Mouse (Mus musculus) ZHBTc4 (cell line): ENCODE measurements at regions not wholly inside any gene's neighbourhood (a gene's known extent, or its start where the extent isn't known, plus 50 kb on each side); places are given as distances from the start of the nearest gene placed in this dataset.

Experiments used
- DNase-seq: peaks from one replicate; pipeline ENCODE4 v3.0.0-alpha.2; 2011; ENCODE audit warnings: low read depth, low spot score

DNA sequence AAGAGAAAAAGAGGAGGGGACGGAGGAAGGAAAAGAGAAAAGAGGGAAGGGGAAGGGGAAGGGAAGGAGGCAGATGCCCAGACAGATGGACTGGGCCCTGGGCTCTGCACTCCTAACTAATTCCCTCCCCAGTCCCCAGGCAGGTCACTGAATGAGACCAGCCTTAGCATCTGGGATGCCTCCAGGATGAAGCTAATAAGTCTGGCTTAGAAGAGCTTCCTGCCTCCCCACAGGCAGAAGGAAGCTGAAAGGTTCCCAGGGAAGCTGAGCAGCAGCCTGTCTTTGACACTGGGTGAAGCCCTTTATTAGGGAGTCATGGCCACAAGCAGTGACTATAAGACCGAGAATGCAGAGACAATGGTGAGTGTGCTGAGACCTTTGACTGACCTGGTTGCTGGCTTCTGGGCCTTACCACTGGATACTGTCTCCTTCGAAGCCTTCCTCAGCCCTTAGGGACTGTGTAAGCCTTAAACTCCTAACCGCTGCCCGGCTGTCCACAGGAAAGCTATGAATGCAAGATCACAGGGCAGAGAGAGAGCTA is 76.7 kb upstream of the Bod1 start:
- DNase-seq: no peak

DNA sequence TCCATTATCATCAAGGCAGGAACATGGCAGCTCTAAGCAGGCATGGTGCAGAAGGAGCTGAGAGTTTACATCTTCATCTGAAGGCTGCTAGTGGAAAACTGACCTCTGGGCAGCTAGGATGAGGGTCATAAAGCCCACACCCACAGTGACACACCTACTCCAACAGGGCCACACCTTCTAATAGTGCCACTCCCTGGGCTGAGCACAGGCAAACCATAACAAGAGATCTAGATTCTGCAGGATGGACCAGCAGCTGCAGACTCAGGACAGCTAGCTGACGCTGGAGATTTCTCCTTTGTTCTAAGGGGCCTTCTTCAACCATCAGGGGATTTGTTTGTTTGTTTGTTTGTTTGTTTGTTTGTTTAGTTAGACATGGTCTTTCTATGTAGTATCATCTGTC is 79.6 kb upstream of the Bod1 start:
- DNase-seq: peak; percentile 23

DNA sequence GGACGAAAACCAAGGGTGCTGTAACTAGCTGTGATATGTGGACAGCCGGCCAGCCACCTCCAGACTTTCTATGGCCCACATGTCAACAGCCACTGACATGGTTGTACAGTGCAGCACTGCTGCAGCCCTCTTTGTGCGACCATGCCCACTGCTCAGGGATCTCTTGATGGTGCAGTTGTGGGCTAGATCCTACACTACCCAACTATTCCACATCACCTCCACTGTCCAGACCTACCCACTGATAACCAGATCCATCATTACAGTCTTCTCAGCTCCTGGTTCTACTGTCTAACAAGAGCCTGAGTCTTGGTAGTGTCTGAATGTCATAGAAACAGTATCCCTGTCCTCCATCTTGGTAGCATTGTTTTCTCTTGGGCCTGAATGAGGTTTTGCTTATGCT is 81.5 kb upstream of the Bod1 start:
- DNase-seq: no peak

DNA sequence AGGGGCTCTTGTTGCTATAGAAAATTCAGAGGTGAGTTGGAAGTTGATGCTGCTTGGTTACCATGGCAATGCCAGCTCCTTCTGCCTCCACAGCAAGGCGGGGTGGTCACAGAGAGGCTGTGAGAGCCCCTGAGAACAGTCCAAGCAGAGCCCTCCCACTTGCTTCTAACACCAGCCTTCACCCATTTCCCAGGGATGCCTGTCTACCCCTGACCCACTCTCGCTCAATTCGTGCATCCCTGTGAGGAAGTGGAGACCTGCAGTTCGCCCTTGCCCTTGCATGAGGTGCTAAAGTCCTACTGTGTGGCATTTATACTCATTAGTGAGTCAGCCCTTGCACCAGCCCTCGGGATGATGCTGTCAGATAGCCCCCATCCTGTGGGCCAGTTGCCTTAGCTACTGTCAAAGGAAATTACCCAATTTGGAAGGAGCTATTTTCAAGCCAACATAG is 82.1 kb upstream of the Bod1 start:
- DNase-seq: no peak

DNA sequence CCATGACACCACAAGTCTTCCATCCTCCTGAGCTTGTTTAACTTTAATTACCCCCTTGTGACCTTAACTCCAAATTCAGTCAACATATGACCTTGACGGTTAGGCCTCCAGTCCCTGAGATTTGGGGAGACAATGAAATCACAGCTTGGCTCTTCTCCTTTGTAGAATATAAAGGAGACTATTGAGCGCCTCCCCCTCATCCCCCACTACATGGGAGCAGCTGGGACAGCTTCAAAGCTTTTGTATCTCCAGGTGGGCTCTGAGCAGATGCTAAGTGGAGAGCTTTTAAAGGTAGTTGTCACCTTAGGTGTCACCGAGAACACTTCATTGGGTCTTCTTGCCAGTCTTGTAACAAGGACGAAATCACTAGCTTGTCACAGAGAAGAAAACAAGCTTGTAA is 82.7 kb upstream of the Bod1 start:
- peak; percentile 65 for DNase-seq

DNA sequence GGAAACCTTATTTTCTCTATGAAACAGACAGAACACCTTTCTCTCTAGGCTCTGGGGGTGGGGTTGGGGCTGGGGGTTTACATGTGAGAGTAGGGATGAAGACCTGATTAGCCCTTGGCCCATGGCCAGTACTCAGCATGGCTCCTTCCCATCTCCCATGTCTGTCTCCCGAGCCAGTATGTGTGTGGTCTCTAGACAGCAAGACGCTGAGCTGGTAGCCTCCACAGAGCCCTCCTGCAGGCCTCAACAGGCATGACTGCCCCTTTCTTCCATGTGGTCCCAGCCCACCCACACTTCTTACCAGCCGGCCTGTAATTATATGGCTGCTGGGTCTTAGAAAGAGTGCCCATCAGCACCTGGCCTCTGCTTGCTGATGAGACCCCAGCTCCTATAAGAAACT is 84.2 kb upstream of the Bod1 start:
- DNase-seq: no peak

DNA sequence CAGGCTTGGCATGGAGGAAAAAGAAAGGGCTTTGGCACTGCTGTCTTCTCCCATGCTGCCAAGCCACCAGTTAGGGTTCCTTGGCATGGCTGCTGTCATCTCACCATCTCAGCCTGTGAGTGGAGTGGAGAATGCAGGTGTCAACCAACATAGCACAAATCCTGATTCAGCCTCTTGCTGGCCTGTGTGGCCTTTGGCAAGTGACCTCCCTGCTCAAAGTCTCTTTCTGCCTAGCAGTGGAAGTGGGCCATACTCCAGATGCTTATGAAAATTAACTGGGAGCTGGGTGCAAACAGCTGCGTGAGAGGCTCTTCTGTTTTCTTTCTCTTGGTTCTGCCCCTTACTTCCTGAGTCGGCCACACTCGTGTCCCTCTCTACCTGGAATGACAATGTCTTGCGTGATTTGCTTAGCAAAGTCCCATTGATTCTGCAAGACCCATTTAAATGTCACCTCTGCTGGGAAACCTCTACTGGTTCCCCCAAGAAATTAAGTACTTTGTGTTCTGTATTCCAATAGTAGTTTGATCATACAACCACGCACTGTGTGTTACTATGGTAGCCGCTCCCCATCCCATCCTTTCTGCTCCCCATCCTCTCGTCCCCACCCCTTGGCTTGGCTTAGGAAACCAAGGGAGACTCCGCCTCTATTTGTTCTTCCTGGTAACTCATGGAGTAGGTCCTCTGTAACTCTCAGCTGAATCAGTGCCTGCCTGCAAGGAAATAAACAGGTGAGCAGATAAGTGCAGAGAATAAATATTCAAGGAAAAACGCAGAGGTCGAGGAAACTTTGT is 84.9 kb upstream of the Bod1 start:
- DNase-seq: no peak

DNA sequence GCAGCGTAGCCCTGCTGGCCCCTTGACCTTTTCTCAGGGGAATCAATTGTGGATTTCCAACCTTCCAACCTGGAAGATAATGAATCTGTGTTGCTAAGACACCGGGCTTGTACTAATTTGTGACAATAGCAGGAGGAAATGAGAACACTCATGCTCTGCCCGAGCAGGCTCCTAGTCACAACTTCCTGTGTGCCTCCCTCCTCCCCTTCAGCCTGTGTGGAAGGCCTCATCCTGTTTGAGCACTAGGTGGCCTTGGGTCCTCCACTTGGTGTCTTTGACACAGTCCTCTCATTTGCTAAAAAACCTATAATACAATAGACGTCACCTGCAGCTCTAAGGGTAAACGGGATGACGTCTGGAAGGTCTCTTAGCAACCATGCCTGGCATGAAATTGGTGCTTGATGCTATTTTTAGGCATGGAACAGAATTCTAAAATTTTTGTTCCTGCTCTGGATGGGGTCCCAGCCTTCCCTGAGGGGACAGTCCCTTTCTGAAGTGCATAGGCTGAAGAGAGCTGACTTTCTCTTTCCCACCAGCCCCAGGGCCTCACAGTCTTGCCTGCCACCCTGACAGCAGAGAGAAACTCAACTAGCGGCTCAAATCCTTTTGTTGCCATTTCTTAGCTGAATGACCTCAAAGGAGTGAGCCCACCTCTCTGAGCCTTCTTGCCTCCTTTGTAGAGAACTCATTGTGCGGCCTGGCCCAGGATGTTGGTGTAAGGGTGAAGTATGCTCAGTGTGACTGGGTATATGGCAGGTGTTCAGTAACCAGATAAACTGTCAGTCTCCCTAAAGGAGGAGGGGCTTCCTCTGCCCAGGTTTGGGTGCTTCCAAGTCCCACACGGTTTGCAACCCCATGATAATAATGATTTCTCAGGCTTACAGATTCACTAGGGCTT is 88.4 kb upstream of the Bod1 start:
- no peak for DNase-seq

DNA sequence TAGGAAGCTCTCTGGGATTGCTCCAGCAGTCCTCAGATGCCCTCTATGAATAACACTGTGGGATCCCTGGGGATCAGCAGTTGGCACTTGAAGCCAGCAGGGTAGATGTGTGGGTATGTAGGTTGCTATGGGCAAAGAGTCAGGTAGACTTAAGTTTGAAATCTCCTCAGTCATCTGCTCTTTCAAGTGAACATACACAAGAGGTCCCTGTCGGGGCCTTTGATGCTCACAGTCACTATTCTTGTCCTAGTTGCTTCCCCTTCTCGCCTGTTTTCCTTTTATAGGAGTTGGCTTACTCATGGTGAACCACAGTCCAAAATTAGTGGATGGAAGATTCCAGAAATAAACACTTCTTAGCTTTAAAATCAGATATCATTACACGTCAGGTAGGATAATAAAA is 92.2 kb upstream of the Bod1 start:
- DNase-seq: no peak

DNA sequence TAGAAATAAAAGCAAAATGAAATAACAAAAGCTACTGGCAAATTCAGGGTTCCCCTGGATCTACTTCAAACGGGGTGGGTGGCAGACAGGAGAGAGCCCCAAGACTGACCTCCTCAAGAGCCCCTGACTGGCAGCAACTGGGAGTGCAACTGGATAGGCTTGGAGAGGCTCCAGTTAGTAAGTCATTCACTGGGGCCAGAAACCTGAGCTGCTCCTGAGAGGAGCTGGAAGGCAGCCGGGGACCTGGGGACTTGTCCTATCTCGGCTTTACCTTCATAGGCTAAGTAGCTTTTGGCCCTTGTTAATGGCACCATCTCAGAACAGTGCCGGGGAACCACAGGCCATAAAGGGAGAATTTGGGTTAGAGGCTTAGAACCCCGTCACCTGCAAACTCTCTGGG is 94.6 kb upstream of the Bod1 start:
- DNase-seq: no peak

DNA sequence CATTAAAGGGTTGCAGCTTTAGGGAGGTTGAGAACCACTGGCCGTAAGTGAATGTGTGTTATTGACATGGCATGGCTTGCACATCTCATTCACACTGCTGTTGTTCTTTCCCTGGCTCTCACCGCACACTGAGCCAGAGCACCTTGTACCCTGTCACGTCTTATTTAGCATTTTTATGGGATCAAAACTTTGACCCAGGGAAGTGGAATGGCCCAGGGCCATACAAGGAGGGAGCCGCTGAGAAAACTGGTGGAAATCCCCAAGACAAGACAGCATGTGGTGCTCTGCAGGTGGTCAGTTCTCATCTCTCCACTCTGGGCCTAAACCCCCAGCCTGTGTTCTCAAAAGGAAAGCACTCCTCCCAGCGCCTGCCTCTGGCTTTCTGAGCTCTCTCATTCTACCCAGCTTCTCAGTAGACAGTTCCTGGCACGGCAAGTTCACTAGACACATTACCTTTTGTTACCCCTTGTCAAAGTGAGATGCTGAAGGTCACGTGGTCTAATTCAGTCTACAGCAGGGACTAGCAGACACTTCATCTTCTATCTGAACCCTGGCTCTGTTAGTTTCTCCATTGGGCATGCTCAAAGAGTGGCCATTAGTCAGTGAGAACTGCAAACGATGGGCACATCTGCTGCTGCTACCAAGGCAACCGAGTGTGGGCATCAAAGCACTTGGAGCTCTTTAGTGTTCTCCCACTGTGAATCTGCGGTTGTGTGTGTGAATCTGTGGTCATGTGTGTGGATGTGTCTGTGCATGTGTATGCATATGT is 96.2 kb upstream of the Bod1 start:
- peak; percentile 28 for DNase-seq

DNA sequence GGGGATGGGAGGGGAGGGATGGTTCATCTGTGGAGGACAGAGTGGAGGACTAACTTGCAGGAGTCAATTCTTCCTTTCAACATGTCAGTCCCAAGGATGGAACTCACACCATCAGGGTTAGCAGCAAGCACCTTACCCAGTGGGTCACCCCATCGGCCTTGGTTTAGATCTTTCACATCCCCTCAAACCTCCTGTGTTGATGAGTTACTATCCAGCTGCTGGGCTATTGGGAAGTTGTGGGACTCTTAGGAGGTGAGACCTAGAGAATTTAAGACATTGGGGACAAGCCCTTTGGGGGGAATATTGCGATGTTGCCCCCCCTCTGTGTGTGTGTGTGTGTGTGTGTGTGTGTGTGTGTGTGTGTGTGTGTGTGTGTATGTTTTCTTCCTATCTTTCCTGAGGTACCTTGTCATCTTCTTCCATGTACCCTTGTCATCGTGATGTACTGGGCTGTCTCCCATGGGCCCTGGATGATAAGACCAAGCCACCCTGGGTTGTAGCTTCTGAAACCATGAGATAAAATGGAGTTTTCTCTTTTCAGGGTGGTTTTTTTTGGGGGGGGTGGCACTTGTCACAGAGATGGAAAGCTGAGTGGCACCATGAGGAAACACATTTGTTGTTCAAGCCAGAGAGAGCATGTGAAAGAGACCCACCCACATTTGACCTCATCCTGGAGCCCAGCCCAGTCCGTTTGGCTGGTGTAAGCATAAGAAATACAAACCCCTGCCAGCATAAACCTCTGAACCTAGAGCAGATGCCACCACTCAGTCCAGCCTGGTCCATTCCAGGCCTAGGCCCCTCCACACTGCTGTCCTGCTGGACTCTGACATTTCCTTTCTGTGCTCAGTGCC is 98.3 kb upstream of the Bod1 start:
- DNase-seq: no peak

DNA sequence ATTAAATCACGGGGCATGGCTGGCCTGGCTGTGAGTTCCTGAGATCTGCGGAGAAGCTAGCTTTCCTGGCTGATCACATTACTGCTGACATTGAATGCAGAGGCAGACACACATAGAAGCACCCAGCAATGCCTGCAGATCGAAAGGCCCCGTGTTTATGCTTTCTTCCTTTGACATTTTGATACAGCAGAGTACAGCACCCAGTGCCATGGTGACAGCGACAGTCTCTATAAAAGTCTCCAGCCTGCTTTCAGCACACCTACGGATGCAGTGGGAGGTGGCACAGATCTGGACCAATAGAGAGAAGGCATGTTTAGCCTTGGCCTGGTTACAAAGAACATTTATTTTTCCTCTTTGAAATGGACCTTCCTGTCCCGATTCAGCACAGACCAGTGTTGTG is 99.2 kb upstream of the Bod1 start:
- peak; percentile 59 for DNase-seq

DNA sequence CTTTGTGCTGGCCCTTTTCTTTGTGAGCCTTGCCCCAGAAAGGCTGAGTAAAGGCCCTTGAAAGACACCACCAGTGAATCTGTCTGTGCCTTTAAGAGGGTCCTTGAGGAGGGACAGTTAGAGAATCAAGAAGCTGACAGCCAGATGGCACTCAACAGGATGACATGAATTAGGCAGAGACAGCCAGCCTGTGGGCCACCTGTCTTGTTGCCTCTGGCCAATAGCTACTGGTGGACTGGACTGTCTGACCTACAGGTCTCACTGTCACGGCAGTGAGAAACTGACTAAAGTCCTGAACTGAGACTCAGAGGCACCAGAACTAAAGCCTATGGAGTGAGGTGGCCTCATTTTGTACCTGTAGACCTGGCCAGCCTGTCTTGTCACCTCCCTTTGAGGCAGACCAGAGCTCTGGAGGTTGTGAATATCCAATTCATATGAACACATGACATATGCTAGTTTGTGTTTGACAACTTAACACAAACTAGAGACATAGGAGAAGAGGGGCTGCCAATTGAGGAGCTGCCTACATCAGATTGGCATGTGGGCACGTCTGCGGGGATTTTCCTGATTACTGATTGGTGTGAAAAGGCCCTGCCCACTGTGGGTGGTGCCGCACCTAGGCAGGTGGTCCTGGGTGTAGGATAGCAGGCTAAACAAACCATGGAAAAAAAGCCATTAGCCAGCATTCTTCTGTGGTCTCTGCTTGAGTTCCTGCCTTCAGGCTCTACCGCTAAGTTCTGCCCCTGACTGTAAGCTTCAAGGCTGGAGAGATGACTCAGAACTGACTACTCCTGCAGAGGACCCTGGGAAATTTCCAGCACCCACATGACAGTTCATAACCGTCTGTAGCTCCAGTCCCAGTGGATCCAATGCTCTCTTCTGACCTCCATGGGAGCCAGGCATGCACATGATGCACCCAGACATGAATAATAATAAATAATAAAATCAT is 100.1 kb upstream of the Bod1 start:
- no peak for DNase-seq

DNA sequence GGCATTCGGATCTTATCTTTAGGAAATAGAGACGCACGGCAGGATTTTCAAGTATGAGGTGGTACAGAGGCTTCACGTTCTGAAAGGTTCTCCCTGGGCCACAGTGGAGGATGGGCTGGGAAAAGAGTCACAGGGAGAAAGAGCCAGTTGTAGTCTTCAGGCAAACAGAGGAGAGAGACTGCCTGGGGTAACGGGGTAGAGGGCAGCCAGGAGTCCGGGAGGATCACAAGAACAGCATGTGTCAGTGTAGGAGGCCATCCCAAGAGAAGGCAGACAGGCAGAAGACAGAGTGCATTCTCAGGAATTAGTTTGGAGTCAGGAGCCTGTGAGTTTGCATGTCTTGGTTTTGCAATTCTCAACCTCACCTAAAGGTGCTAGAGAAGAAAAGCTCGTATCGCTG is 94.5 kb upstream of the Cpeb4 start:
- DNase-seq: no peak

DNA sequence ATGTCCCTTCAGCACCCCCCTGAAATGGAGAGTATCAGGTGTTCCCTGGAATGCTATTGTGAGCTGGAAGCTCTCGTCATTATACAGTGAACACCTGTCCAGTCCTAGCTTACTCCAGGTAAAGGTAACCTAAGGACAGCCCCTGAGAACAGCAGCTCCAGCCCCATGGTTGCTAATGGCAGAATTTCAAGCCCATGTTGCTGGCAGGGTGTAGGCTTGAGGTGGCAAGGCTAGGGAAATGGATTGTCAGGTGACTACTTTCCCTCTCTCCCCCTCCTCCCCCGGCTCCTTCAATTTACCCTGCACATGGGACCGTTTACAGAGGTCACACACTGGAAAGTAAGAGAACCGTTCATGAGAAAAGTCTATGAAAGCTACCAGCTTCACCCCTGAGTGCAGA is 93.2 kb upstream of the Cpeb4 start:
- no peak for DNase-seq

DNA sequence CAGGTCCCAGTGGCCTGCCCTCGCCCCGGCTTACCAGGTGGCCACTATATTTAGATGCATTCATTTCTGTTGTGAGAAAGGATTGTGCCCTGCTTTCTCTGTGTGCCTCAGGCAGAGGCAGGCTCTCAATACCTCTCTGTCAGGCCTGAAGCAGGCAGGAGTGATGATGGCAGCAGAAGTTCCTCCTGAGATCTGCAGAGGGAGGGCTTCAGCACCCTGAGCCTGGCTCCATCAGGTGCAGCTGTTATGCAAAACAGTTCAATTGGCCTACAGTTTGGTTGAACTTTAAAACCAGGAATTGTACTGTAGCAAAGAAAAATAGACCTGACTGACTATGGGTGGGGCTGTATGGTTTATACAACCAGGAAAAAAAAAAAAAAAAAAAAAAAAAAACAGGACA is 92.7 kb upstream of the Cpeb4 start:
- no peak for DNase-seq

DNA sequence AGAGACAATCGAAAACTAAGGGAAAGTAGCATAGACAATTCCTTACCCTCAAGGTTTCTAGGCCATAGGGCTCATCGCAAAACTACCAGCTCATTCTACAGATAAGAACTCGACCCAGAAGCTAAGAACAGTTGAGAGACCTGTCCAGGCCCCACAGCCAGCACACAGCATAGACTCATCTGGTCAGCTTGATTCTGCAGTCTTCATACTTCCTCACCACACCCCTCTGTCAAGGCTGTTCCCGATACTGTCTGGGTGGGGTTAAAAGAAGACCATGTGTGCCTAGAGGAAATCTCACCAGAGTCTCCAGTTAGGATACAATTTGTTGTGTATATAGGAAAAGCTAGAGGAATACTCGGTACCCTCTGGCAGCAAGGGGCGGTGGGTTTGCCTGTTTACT is 91.0 kb upstream of the Cpeb4 start:
- no peak for DNase-seq

DNA sequence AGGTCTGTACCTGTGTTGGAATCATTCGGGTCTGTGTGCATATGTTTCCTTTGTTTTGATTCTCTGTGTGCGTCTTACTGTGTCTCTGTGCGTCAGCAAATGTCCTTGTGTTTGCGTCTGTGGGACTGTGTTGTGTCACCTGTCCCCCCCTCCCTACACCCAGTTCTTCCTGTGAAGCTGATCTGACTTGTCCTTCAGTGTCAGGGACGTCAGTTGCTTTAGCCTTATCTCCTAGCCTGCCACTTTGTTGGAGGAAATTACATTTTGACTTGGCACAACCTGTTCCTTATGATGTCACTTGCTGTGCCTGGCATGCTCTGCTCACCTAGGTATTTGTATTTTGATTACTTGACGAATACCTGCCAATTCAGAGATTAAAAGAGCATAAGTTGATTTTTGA is 90.4 kb upstream of the Cpeb4 start:
- DNase-seq: no peak

DNA sequence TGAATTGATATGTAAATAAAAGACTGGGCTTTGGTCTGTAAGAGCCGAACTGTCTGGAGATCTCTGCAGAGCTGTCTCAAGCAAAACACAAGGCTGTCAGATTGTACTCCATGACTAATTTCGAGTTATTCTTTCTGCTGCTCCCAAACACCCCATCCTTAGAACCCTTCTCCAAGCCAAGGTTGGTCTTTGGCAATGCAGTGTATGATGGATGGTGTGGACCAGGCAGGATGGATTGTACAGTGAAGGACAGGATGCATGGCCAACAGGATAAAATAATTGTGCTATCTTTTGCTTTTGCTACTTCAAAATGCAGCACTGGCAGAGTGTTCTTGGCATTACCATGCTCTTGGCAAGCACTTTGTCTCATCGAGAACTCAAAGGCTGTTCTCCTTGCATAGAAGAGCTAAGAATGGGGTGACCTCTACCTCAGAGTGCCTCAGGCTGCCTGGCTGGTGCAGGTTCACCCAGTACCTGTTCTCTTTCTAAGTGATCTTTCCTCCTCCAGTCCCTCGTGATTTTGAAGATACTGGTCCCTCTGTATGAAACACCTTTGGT is 88.4 kb upstream of the Cpeb4 start:
- DNase-seq: no peak
